Mouse (Mus musculus) small intestine, adult 2 months (tissue): ENCODE results near the gene Pus10.

Source experiments
- CTCF ChIP-seq: fragments of 200-500 bp; IDR thresholded peaks from 2 replicates; pipeline ENCODE4 v1.5.1; 2012; ENCODE audit warnings: low read depth, mild to moderate bottlenecking, control low read depth, inconsistent platforms, low read length, moderate library complexity, mixed read lengths; ENCODE audit not compliant: insufficient replicate concordance, insufficient read length; ENCODE audit errors: extremely low read depth
- POLR2A ChIP-seq: fragments of 200-500 bp; IDR thresholded peaks from 2 replicates; pipeline ENCODE4 v1.6.1; 2012; ENCODE audit warnings: low read depth, mild to moderate bottlenecking, control low read depth, inconsistent platforms, low read length, moderate library complexity

DNA sequence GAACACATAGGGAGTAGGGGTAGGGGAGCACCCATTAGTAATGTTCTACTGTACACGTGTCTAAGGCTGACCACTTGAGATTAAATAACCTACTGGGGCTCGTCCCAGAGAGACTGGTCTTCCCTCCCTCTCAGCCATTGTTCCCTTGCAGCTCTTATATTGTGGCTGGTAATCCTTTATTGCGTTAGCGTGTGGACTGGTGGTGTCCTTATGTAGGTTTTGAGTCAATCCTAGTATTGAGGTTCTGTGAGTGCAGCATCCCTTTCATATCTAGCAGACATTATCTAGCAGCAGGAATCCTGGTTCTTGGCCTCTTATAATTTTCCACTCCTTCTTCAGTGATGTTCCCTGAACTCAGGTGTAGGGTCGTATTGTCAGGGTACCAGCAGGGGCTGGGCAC lies 21.2 kb downstream of the Pus10 start:
- TF ChIP-seq CTCF (no peak), POLR2A (no peak)
